Mouse (Mus musculus): ENCODE measurements at regions not wholly inside any gene's neighbourhood (a gene's known extent, or its start where the extent isn't known, plus 50 kb on each side); places are given as distances from the start of the nearest gene placed in this dataset.

DNA sequence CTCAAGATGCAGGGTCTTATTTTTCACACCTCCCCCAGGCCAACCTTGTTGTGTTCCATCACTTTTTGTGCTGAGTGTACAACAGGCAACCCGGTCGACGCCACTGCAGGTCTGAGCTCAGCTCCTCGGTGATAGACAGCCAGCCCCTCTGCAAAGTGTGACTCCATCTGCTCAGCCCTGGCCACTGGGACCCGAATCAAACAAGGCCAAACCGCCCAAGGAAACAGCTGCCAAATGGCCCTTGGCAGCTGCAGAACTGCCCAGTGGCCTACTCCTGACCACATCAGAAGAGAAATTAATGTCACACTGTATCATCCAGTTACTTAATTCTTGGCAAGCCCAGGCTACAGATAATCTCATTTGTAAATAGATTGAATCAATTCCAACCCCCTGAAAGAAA, 213.3 kb downstream of the Ppp4r2 start:
- no peaks in the 10 kb centered on the region for H3K36me3 ChIP-seq (replicated peaks; ENCODE audit: control insufficient read depth, insufficient read depth, low read depth, low read length)
- ATAC-seq (replicated peaks; ENCODE audit: insufficient number of reproducible peaks, low FRiP score, low TSS enrichment, low read depth) = no peak
- 80% methylated on average over 6 of the region's 6 CpGs for WGBS
- no peak overlapping the region for H3K4me2 ChIP-seq (ENCODE audit: low read depth, low read length)
- no peak for DNase-seq (ENCODE audit: low spot score)
- no peaks in the 10 kb centered on the region for H3K27me3 ChIP-seq (ENCODE audit: control insufficient read depth, insufficient read depth, low read length)
- H3K9me3 ChIP-seq (replicated peaks; ENCODE audit: control insufficient read depth, low read length) = no peaks in the 10 kb centered on the region
- H3K4me3 ChIP-seq (ENCODE audit: low read depth, low read length) = no peak overlapping the region
- H3K4me1 ChIP-seq (ENCODE audit: control insufficient read depth, insufficient read depth, low read length) = no peaks in the 10 kb centered on the region; the same call in 1 of the 2 replicates
- H3K9ac ChIP-seq (replicated peaks; ENCODE audit: low read length) = no peak overlapping the region
- H3K27ac ChIP-seq (replicated peaks; ENCODE audit: low read depth, low read length) = no peak overlapping the region

DNA sequence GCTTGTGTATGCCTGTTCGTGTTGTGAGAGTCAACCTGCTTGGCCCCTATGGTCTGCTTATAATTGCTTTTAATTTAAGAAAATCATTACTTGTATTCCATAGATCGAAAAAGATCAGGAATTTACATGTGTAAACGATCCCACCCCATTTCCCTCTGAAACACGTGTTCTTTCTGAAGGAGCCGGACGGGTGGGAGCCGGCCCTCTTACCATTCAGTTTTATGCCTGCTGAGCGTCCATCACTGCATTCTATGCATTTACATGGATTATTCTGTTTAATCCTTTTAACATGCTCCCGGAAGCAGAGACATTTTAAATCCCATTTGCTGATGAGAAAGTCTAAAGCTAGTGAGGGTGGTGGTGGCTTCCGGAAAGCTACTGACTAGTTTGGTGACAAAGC, 213.8 kb downstream of the Ppp4r2 start:
- Histone ChIP-seq H3K27me3 (ENCODE audit: control insufficient read depth, insufficient read depth, low read length) (no peaks in the 10 kb centered on the region), H3K4me3 (ENCODE audit: low read depth, low read length) (no peak overlapping the region), H3K9me3 (replicated peaks; ENCODE audit: control insufficient read depth, low read length) (no peaks in the 10 kb centered on the region), H3K9ac (replicated peaks; ENCODE audit: low read length) (no peak overlapping the region), H3K4me2 (ENCODE audit: low read depth, low read length) (no peak overlapping the region), H3K36me3 (replicated peaks; ENCODE audit: control insufficient read depth, insufficient read depth, low read depth, low read length) (no peaks in the 10 kb centered on the region), H3K27ac (replicated peaks; ENCODE audit: low read depth, low read length) (no peak overlapping the region), H3K4me1 (ENCODE audit: control insufficient read depth, insufficient read depth, low read length) (no peaks in the 10 kb centered on the region; the same call in 1 of the 2 replicates)
- DNase-seq (ENCODE audit: low spot score) = no peak
- 85% methylated on average over 10 of the region's 10 CpGs for WGBS
- no peak for ATAC-seq (replicated peaks; ENCODE audit: insufficient number of reproducible peaks, low FRiP score, low TSS enrichment, low read depth)

DNA sequence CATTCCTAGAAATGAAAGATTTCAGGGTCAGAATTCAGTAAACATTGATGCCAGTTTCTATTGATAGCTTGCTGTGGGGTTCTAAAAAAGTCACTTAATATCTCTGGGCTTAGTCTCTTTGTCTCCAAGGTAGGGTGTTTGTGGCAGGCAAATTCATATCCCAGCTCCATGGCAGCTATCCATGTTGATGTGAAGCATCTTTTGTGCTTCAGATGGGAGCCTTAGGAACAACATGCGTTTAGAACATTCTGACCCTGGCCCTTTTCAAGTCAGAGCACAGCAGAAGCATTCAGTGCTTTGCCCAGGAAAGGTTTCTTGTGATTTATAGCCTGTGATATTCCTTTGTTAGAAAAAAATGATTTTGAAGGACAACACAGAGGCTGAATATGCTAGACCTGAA, 215.0 kb downstream of the Ppp4r2 start:
- Histone ChIP-seq H3K36me3 (replicated peaks; ENCODE audit: control insufficient read depth, insufficient read depth, low read depth, low read length) (no peaks in the 10 kb centered on the region), H3K9me3 (replicated peaks; ENCODE audit: control insufficient read depth, low read length) (no peaks in the 10 kb centered on the region), H3K27me3 (ENCODE audit: control insufficient read depth, insufficient read depth, low read length) (no peaks in the 10 kb centered on the region), H3K27ac (replicated peaks; ENCODE audit: low read depth, low read length) (no peak overlapping the region), H3K9ac (replicated peaks; ENCODE audit: low read length) (no peak overlapping the region), H3K4me3 (ENCODE audit: low read depth, low read length) (no peak overlapping the region), H3K4me2 (ENCODE audit: low read depth, low read length) (no peak overlapping the region), H3K4me1 (ENCODE audit: control insufficient read depth, insufficient read depth, low read length) (no peaks in the 10 kb centered on the region; the same call in 1 of the 2 replicates)
- 66% methylated on average over 1 of the region's 1 CpGs for WGBS
- no peak for ATAC-seq (replicated peaks; ENCODE audit: insufficient number of reproducible peaks, low FRiP score, low TSS enrichment, low read depth)
- DNase-seq (ENCODE audit: low spot score) = no peak

DNA sequence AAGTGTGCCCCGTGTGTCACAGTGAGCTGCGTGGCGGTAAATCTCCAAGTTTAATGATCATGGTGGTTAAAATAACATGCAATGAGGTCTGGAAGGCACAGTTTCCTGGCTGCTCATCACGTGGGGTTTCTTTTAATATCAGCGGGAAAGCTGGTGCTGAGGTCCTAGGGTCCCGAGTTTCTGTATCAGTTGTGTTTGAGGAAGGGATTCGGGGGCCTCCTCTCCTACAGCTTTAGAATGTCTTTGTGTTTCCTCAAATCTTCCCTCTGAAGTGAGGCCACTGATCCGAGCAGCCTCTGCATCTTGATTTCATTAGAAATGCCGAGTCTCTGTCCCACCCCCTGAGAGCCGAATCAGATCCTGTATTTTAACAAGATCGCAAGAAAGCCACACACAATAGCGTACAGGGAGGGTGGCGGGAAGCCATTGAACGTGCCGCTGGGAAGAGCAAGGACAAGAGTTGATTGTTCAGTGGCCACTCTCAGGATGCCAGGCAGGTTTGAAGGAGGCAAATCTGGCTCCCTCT, 215.5 kb downstream of the Ppp4r2 start:
- H3K9ac ChIP-seq (replicated peaks; ENCODE audit: low read length) = peak overlapping the region; percentile 37
- no peaks in the 10 kb centered on the region; the same call in 1 of the 2 replicates for H3K4me1 ChIP-seq (ENCODE audit: control insufficient read depth, insufficient read depth, low read length)
- DNase-seq (ENCODE audit: low spot score) = peak; percentile 60
- H3K27ac ChIP-seq (replicated peaks; ENCODE audit: low read depth, low read length) = no peak overlapping the region
- H3K27me3 ChIP-seq (ENCODE audit: control insufficient read depth, insufficient read depth, low read length) = no peaks in the 10 kb centered on the region
- no peak overlapping the region for H3K4me3 ChIP-seq (ENCODE audit: low read depth, low read length)
- H3K9me3 ChIP-seq (replicated peaks; ENCODE audit: control insufficient read depth, low read length) = no peaks in the 10 kb centered on the region
- H3K4me2 ChIP-seq (ENCODE audit: low read depth, low read length) = no peak overlapping the region
- ATAC-seq (replicated peaks; ENCODE audit: insufficient number of reproducible peaks, low FRiP score, low TSS enrichment, low read depth) = no peak; the same call in 1 of the 2 replicates
- 32% methylated on average over 15 of the region's 15 CpGs for WGBS
- no peaks in the 10 kb centered on the region for H3K36me3 ChIP-seq (replicated peaks; ENCODE audit: control insufficient read depth, insufficient read depth, low read depth, low read length)

DNA sequence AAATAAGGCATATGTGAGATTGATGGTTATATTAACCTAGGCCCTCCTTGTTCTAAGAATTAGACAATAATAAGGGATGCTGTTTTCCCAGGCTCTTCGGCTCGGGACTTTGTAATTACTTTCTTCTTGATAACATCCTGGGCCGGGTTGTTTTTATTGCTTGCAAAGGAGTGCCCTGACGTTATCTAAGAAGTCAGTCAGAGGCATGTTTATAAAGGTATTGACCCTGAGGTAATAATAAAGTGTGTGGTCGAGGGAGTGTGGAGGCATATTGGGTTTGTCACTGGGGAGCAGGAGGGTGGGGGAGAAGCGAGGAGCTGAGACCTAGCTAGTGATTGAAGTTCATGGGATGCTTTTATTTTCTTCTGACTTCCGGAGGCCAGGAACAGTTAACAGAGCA, 221.5 kb downstream of the Ppp4r2 start:
- no peak overlapping the region for H3K4me3 ChIP-seq (ENCODE audit: low read depth, low read length)

DNA sequence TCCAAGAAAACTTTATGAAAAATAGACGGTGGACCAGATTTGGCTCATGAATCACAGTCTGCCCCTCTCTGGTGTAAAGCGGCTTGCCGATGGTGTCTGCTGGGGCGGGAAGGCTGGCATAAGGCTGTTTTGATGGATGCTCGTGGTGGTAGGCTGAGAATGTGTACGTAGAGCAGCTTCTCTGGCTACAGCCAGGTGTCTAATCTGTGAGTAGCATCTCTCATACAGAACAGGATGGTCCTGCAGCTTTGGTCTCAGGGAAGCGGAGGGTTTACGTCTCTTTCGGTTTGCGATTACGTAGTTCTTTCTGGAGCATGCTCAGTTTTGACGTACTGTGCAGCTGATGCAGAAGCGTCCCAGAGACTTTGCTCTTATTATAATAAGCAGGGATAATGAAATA, 222.9 kb downstream of the Ppp4r2 start:
- Histone ChIP-seq H3K36me3 (replicated peaks; ENCODE audit: control insufficient read depth, insufficient read depth, low read depth, low read length) (no peaks in the 10 kb centered on the region), H3K9me3 (replicated peaks; ENCODE audit: control insufficient read depth, low read length) (no peaks in the 10 kb centered on the region), H3K4me1 (ENCODE audit: control insufficient read depth, insufficient read depth, low read length) (no peaks in the 10 kb centered on the region), H3K4me3 (ENCODE audit: low read depth, low read length) (no peak overlapping the region), H3K27ac (replicated peaks; ENCODE audit: low read depth, low read length) (no peak overlapping the region), H3K27me3 (ENCODE audit: control insufficient read depth, insufficient read depth, low read length) (no peaks in the 10 kb centered on the region), H3K4me2 (ENCODE audit: low read depth, low read length) (no peak overlapping the region), H3K9ac (replicated peaks; ENCODE audit: low read length) (no peak overlapping the region)
- WGBS = 95% methylated on average over 13 of the region's 13 CpGs
- DNase-seq (ENCODE audit: low spot score) (no peak), ATAC-seq (replicated peaks; ENCODE audit: insufficient number of reproducible peaks, low FRiP score, low TSS enrichment, low read depth) (no peak)

More for the DNA sequence above, 221.5 kb downstream of the Ppp4r2 start:
- 63% methylated on average over 7 of the region's 7 CpGs for WGBS
- H3K9ac ChIP-seq (replicated peaks; ENCODE audit: low read length) = no peak overlapping the region
- no peak overlapping the region for H3K27ac ChIP-seq (replicated peaks; ENCODE audit: low read depth, low read length)
- H3K9me3 ChIP-seq (replicated peaks; ENCODE audit: control insufficient read depth, low read length) = no peaks in the 10 kb centered on the region
- no peaks in the 10 kb centered on the region for H3K27me3 ChIP-seq (ENCODE audit: control insufficient read depth, insufficient read depth, low read length)
- H3K4me1 ChIP-seq (ENCODE audit: control insufficient read depth, insufficient read depth, low read length) = no peaks in the 10 kb centered on the region
- no peak overlapping the region for H3K4me2 ChIP-seq (ENCODE audit: low read depth, low read length)
- DNase-seq (ENCODE audit: low spot score) (no peak), ATAC-seq (replicated peaks; ENCODE audit: insufficient number of reproducible peaks, low FRiP score, low TSS enrichment, low read depth) (no peak)
- no peaks in the 10 kb centered on the region for H3K36me3 ChIP-seq (replicated peaks; ENCODE audit: control insufficient read depth, insufficient read depth, low read depth, low read length)

DNA sequence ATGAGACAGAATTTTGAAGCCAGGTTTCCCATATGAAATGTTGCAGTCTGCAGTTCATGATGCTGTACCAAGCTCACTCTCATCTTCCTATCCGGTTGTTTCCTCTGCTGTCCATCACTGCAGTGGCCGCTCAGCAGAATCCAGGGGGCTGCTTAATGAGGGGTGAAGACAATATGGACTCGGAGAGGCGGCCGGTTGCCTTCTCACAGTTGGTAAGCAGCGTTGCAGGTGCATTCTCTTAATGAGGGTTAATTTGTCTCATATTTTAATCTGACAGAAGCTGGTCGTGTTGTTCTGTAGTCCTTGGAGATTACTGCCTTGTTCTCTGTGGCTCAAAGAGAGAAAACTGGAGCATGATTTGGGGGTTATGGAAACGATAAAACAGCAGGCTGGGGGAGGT, 225.6 kb downstream of the Ppp4r2 start:
- no peak overlapping the region for H3K4me2 ChIP-seq (ENCODE audit: low read depth, low read length)
- H3K4me3 ChIP-seq (ENCODE audit: low read depth, low read length) = no peak overlapping the region
- H3K27me3 ChIP-seq (ENCODE audit: control insufficient read depth, insufficient read depth, low read length) = no peaks in the 10 kb centered on the region
- H3K27ac ChIP-seq (replicated peaks; ENCODE audit: low read depth, low read length) = no peak overlapping the region
- whole genome bisulfite sequencing = 69% methylated on average over 8 of the region's 8 CpGs
- H3K9ac ChIP-seq (replicated peaks; ENCODE audit: low read length) = no peak overlapping the region
- DNase-seq (ENCODE audit: low spot score) (no peak), ATAC-seq (replicated peaks; ENCODE audit: insufficient number of reproducible peaks, low FRiP score, low TSS enrichment, low read depth) (no peak)
- H3K4me1 ChIP-seq (ENCODE audit: control insufficient read depth, insufficient read depth, low read length) = no peaks in the 10 kb centered on the region
- no peaks in the 10 kb centered on the region for H3K9me3 ChIP-seq (replicated peaks; ENCODE audit: control insufficient read depth, low read length)
- H3K36me3 ChIP-seq (replicated peaks; ENCODE audit: control insufficient read depth, insufficient read depth, low read depth, low read length) = no peaks in the 10 kb centered on the region

DNA sequence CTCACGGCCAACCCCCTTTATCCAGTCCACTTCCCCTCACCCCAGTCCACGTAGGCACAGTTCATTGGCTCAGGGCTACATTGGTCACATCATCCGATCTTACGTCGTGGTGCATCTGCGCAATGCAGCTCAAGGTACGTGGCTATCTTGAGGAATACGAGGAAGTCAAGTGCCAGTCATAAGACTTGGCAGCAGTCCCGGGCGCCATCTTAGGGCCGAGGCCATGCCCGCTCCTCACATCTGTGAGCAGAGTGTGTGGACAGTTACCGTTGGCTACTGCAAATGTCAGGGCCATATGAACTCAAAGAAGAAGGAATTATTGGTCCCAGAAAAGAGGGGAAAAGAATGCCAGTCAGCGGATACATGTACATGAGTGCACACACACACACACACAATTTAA, 228.8 kb downstream of the Ppp4r2 start:
- no peak for DNase-seq (ENCODE audit: low spot score)
- ATAC-seq (replicated peaks; ENCODE audit: insufficient number of reproducible peaks, low FRiP score, low TSS enrichment, low read depth) = no peak

More for the DNA sequence above, 228.8 kb downstream of the Ppp4r2 start:
- WGBS = 92% methylated on average over 14 of the region's 14 CpGs
- no peak overlapping the region for H3K27ac ChIP-seq (replicated peaks; ENCODE audit: low read depth, low read length)
- no peak overlapping the region for H3K4me3 ChIP-seq (ENCODE audit: low read depth, low read length)
- H3K9ac ChIP-seq (replicated peaks; ENCODE audit: low read length) = no peak overlapping the region
- H3K9me3 ChIP-seq (replicated peaks; ENCODE audit: control insufficient read depth, low read length) = no peaks in the 10 kb centered on the region
- no peaks in the 10 kb centered on the region for H3K27me3 ChIP-seq (ENCODE audit: control insufficient read depth, insufficient read depth, low read length)
- H3K36me3 ChIP-seq (replicated peaks; ENCODE audit: control insufficient read depth, insufficient read depth, low read depth, low read length) = no peaks in the 10 kb centered on the region
- no peaks in the 10 kb centered on the region for H3K4me1 ChIP-seq (ENCODE audit: control insufficient read depth, insufficient read depth, low read length)
- H3K4me2 ChIP-seq (ENCODE audit: low read depth, low read length) = no peak overlapping the region
